Mouse (Mus musculus): ENCODE results near the gene Rhbdd1. TPM values are rescaled to one million over a fixed set of nuclear protein-coding genes. Genes with fewer than 3 reads are reported as not detected.

Gene Rhbdd1
- total and polyA plus RNA-seq, 3 experiments = 7.5 to 10.4 TPM; not detected in 1

- TF ChIP-seq JUND (IDR thresholded peaks at IDR 0.05; ENCODE audit: low read depth, low read length) = no peak
- TF ChIP-seq CHD1 (IDR thresholded peaks at IDR 0.05; ENCODE audit: low read depth, low read length) = no peak
- TF ChIP-seq ELF1 (IDR thresholded peaks at IDR 0.05; ENCODE audit: low read depth, low read length) = no peak
- TF ChIP-seq NELFE (IDR thresholded peaks at IDR 0.05; ENCODE audit: low read depth, low read length) = no peak
Measured at GRCm38 (mm10) chr1:82371636-82372428, 55.6 kb downstream of the Rhbdd1 start (continued).

GRCm38 (mm10) chr1:82373924-82374323 lies 57.7 kb downstream of the Rhbdd1 start:
- Histone ChIP-seq H3K36me3 (ENCODE audit: control insufficient read depth in 1 of 2, insufficient read depth in 2 of 2, low read length in 2 of 2) (peaks cover 3 to 9% of the 10 kb centered on the region in 2 experiments; a peak in 3 of 4 replicates), H3K9ac (ENCODE audit: control insufficient read depth, low read depth, low read length, poor library complexity, severe bottlenecking) (no peak overlapping the region), H3K4me3 (ENCODE audit: control insufficient read depth in 1 of 2, insufficient read depth in 1 of 2, low read depth in 2 of 2, low read length in 2 of 2) (no peak overlapping the region), H3K9me3 (replicated peaks; ENCODE audit: insufficient read depth, low read length) (no peaks in the 10 kb centered on the region), H3K27me3 (ENCODE audit: control insufficient read depth in 1 of 2, insufficient read depth in 2 of 2, low read length in 2 of 2) (no peaks in the 10 kb centered on the region), H3K27ac (ENCODE audit: control insufficient read depth, low read depth, low read length) (peak overlapping the region; percentile 34), H3K4me1 (ENCODE audit: control insufficient read depth in 1 of 2, insufficient read depth in 2 of 2, low read length in 2 of 2) (peaks cover 0 to 14% of the 10 kb centered on the region in 2 experiments; a peak in 2 of 4 replicates), H3K79me2 (ENCODE audit: control insufficient read depth, insufficient read depth, low read length, poor library complexity) (no peaks in the 10 kb centered on the region)
- TF ChIP-seq GATA1 (IDR thresholded peaks at IDR 0.05; ENCODE audit: low read depth, low read length) (peak; percentile 90), CTCF (IDR thresholded peaks at IDR 0.05 in 2 of 3, conservative IDR thresholded peaks at IDR 0.05 in 1 of 3; ENCODE audit: control insufficient read depth in 1 of 3, insufficient read depth in 1 of 3, low read depth in 2 of 3, low read length in 3 of 3, poor library complexity in 1 of 3, severe bottlenecking in 1 of 3) (no peak), USF2 (IDR thresholded peaks at IDR 0.05; ENCODE audit: borderline replicate concordance in 1 of 2, insufficient read depth in 1 of 2, low read depth in 1 of 2, low read length in 2 of 2) (no peak), BHLHE40 (IDR thresholded peaks at IDR 0.05; ENCODE audit: borderline replicate concordance, low read depth, low read length) (no peak), UBTF (IDR thresholded peaks at IDR 0.05; ENCODE audit: borderline replicate concordance, insufficient read depth, low read depth, low read length) (no peak), MYB (IDR thresholded peaks at IDR 0.05; ENCODE audit: low read depth, low read length) (no peak), ELF1 (IDR thresholded peaks at IDR 0.05; ENCODE audit: low read depth, low read length) (no peak), MYC (IDR thresholded peaks at IDR 0.05; ENCODE audit: low read depth, low read length) (no peak), TAL1 (IDR thresholded peaks at IDR 0.05; ENCODE audit: low read length) (peak; percentile 78), TCF12 (IDR thresholded peaks at IDR 0.05; ENCODE audit: low read depth, low read length) (peak; percentile 80), EP300 (IDR thresholded peaks at IDR 0.05; ENCODE audit: low read depth in 1 of 2, low read length in 2 of 2) (peak; percentile 80 to 84), ETS1 (IDR thresholded peaks at IDR 0.05; ENCODE audit: low read depth, low read length) (peak; percentile 50; the same call in 1 of the 2 replicates)
- peak; percentile 60 for DNase-seq (ENCODE audit: low read depth, low spot score)

- H3K9me3 ChIP-seq (replicated peaks; ENCODE audit: insufficient read depth, low read length) = no peaks in the 10 kb centered on the region
- no peak for DNase-seq (ENCODE audit: low read depth, low spot score)
- H3K79me2 ChIP-seq (ENCODE audit: control insufficient read depth, insufficient read depth, low read length, poor library complexity) = no peaks in the 10 kb centered on the region
- H3K9ac ChIP-seq (ENCODE audit: control insufficient read depth, low read depth, low read length, poor library complexity, severe bottlenecking) = no peak overlapping the region
- TF ChIP-seq CHD2 (IDR thresholded peaks at IDR 0.05; ENCODE audit: low read length) = no peak
- no peak for TF ChIP-seq MAZ (IDR thresholded peaks at IDR 0.05; ENCODE audit: low read depth, low read length)
- no peak for TF ChIP-seq SIN3A (IDR thresholded peaks at IDR 0.05; ENCODE audit: low read length)
- TF ChIP-seq POLR2AphosphoS5 (IDR thresholded peaks at IDR 0.05; ENCODE audit: borderline replicate concordance, low read depth, low read length) = no peak
- TF ChIP-seq USF2 (IDR thresholded peaks at IDR 0.05; ENCODE audit: borderline replicate concordance in 1 of 2, insufficient read depth in 1 of 2, low read depth in 1 of 2, low read length in 2 of 2) = no peak
- no peak for TF ChIP-seq MAX (IDR thresholded peaks at IDR 0.05; ENCODE audit: low read length)
- TF ChIP-seq TAL1 (IDR thresholded peaks at IDR 0.05; ENCODE audit: low read length) = no peak
- H3K4me1 ChIP-seq (ENCODE audit: control insufficient read depth in 1 of 2, insufficient read depth in 2 of 2, low read length in 2 of 2) = peaks cover 0 to 14% of the 10 kb centered on the region in 2 experiments; a peak in 2 of 4 replicates
- no peaks in the 10 kb centered on the region for H3K27me3 ChIP-seq (ENCODE audit: control insufficient read depth in 1 of 2, insufficient read depth in 2 of 2, low read length in 2 of 2)
- H3K36me3 ChIP-seq (ENCODE audit: control insufficient read depth in 1 of 2, insufficient read depth in 2 of 2, low read length in 2 of 2) = peaks cover 3 to 9% of the 10 kb centered on the region in 2 experiments; a peak in 3 of 4 replicates
- no peak overlapping the region for H3K27ac ChIP-seq (ENCODE audit: control insufficient read depth, low read depth, low read length)
- no peak overlapping the region for H3K4me3 ChIP-seq (ENCODE audit: control insufficient read depth in 1 of 2, insufficient read depth in 1 of 2, low read depth in 2 of 2, low read length in 2 of 2)
Measured at GRCm38 (mm10) chr1:82374831-82375358, 58.6 kb downstream of the Rhbdd1 start.

Data from MEL (cell line).